Mouse (Mus musculus) forebrain, embryonic 14.5 days (tissue): Measurements from ENCODE around the gene Ttc37. TPM values are rescaled to one million over a fixed set of nuclear protein-coding genes. Genes with fewer than 3 reads are reported as not detected.

Source experiments
- ATAC-seq: fragments of 200-750 bp; cut with Nextera tagmentation; 2 replicates; pipeline ENCODE4 v1.8.0; 2017; ENCODE audit warnings: mild to moderate bottlenecking, moderate library complexity
- DNase-seq: peaks from one replicate; pipeline ENCODE4 v3.0.0-alpha.2; 2015; ENCODE audit warnings: low spot score
- H3K27ac ChIP-seq: fragments of 300-500 bp; sonication (generic); 2 replicates; pipeline ENCODE4 v1.5.1; 2014; ENCODE audit warnings: low read depth, mild to moderate bottlenecking, control low read depth, low read length, moderate library complexity
- H3K27me3 ChIP-seq: fragments of 300-500 bp; sonication (generic); replicated peaks from 2 replicates; pipeline ENCODE4 v1.6.1; 2014; ENCODE audit warnings: low read length, control low read depth, mixed read lengths; ENCODE audit not compliant: control insufficient read depth, insufficient read depth
- H3K36me3 ChIP-seq: fragments of 300-500 bp; sonication (generic); 2 replicates; pipeline ENCODE4 v1.6.1; 2014; ENCODE audit warnings: low read length, control low read depth; ENCODE audit not compliant: control insufficient read depth, insufficient read depth
- H3K4me1 ChIP-seq: fragments of 300-500 bp; sonication (generic); 2 replicates; pipeline ENCODE4 v1.6.1; 2014; ENCODE audit warnings: antibody characterized with exemption, low read length, control low read depth; ENCODE audit not compliant: control insufficient read depth, insufficient read depth
- H3K4me2 ChIP-seq: fragments of 300-500 bp; sonication (generic); 2 replicates; pipeline ENCODE4 v1.6.1; 2014; ENCODE audit warnings: mild to moderate bottlenecking, control low read depth, low read length
- H3K4me3 ChIP-seq: fragments of 300-500 bp; sonication (generic); 2 replicates; pipeline ENCODE4 v1.5.1; 2014; ENCODE audit warnings: low read depth, low read length, control low read depth
- H3K9ac ChIP-seq: fragments of 300-500 bp; sonication (generic); 2 replicates; pipeline ENCODE4 v1.6.1; 2014; ENCODE audit warnings: mild to moderate bottlenecking, low read length, control low read depth, moderate library complexity
- H3K9me3 ChIP-seq: fragments of 300-500 bp; sonication (generic); replicated peaks from 2 replicates; pipeline ENCODE4 v1.6.1; 2016; ENCODE audit warnings: low read length, control low read depth, mixed read lengths; ENCODE audit not compliant: control insufficient read depth
- WGBS: fragments of 180-500 bp; shearing (Covaris S2); extraction: QIAGEN DNeasy Blood & Tissue Kit; methylation state at CpG from one replicate; pipeline ENCODE4 v1.1.7; 2014; 5-methylcytosine and 5-hydroxymethylcytosine counted together
- polyA plus RNA-seq: library from polyadenylated mRNA; unstranded; fragments of >200 nt; fragmentation: Nextera tagmentation; extraction: Ambion mirVana; gene quantifications from 2 replicates; pipeline ENCODE4 v1.2.1, GENCODE M21; 2014

Ttc37 gene
- polyA plus RNA-seq, 1 experiment from 2014 or later = 11.9 TPM

DNA sequence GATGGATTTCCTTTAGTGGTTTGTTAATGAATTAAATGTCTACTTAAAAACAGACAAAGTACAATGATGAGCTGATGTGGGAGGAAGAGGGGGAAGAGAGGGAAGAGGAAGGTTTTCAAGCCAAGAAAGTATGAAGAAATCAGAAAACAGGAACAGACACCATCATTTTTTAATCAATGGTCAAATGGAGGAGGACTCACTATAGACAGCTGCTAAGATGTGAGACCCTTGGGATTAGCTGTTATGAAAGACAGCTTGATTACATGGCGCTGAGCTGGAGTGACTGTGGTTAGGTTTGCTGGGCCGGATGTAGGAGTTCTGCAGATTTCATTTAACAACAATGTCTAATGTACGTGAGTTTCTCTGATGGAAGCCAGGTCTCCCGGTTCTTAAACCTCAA, 35.0 kb upstream of the Ttc37 start:
- Histone ChIP-seq H3K4me2 (no peak overlapping the region), H3K4me3 (no peak overlapping the region), H3K4me1 (no peaks in the 10 kb centered on the region), H3K27ac (no peak overlapping the region), H3K9me3 (no peaks in the 10 kb centered on the region), H3K36me3 (no peaks in the 10 kb centered on the region; the same call in none of the 2 replicates), H3K9ac (no peak overlapping the region), H3K27me3 (no peaks in the 10 kb centered on the region)
- WGBS = 92% methylated on average over 4 of the region's 4 CpGs
- DNase-seq (no peak), ATAC-seq (no peak)

DNA sequence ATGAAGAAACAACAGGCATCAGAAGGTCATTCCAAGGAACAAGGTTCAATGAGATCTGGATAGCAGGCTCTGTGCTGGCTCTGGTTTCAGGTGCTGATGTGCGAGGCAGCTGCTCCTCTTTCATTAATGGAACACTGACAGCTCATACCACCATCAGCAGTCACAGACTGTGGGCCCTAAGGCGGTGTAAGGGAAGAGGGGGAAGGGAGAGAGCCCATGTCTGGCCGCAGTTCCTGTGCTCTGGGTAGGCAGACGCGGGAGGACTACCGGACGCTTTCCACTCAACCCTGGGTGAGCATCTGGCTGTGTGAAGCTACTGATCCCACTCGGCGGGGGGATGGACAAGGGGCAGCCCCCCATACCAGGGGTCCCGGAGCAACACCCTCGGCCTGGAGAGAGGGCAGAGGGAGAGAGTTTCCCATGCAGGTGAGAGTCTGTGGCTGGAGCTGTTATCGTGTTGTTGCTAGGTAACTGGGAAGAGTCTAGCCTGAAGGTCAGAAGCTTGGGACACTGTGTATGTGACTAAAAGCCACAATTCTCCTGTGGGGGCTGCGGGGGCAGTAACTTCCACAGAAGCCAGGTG, 34.1 kb upstream of the Ttc37 start:
- Histone ChIP-seq H3K36me3 (no peaks in the 10 kb centered on the region; the same call in none of the 2 replicates), H3K27ac (no peak overlapping the region), H3K4me2 (no peak overlapping the region), H3K4me3 (no peak overlapping the region), H3K4me1 (no peaks in the 10 kb centered on the region), H3K9me3 (no peaks in the 10 kb centered on the region), H3K27me3 (no peaks in the 10 kb centered on the region), H3K9ac (no peak overlapping the region)
- ATAC-seq (no peak), DNase-seq (no peak)
- WGBS = 88% methylated on average over 13 of the region's 13 CpGs

DNA sequence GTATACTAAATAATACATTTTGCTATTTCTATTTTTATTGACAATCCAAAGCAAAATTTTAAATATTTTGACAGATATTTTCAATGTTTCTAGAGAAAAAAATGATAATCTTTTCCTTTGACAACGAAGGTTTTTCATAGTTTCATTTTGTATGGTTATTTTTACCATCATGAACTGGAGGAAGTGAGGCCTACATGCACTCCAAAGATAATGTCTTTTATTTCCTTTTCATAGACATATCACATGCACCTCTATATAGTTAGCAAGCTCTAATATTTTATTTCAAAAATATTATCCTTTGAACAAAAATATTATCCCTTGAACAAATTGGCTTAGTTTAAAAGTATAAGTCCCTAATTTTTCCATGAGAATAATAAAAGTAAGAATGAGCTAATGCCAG, 24.2 kb upstream of the Ttc37 start:
- ATAC-seq (no peak), DNase-seq (no peak)
- H3K9ac ChIP-seq = no peak overlapping the region
- WGBS = 83% methylated on average over 1 of the region's 1 CpGs
- H3K27ac ChIP-seq = no peak overlapping the region
- H3K4me2 ChIP-seq = no peak overlapping the region
- H3K9me3 ChIP-seq = no peaks in the 10 kb centered on the region
- H3K27me3 ChIP-seq = no peaks in the 10 kb centered on the region
- H3K4me3 ChIP-seq = no peak overlapping the region
- no peaks in the 10 kb centered on the region for H3K36me3 ChIP-seq
- H3K4me1 ChIP-seq = no peaks in the 10 kb centered on the region

DNA sequence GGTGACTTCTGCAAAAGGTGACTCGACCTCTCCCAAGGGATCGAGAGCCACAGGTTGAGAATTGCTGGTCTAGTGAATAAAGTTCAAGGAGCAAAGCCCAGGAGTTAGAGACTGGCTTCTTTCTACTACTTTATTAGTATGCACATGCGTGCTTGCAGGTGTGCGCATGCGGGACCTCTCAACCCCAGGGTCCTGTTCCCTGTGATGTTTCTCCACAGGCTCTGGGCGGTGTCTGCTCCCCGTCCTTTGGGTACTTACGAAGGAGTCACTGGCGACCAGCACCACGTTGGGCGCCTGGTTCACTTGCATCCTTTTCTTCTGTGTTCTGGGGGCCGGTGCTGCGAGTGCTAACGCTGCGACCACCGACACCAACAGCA, 430 bp upstream of the Ttc37 start:
- H3K27ac ChIP-seq = peak overlapping the region; percentile 68
- no peaks in the 10 kb centered on the region for H3K27me3 ChIP-seq
- H3K4me3 ChIP-seq = peak overlapping the region; percentile 61
- peak overlapping the region; percentile 55 for H3K4me2 ChIP-seq
- ATAC-seq = peak; percentile 79
- WGBS = 1% methylated on average over 16 of the region's 16 CpGs
- H3K36me3 ChIP-seq = 0 out of 2 replicates have a peak, but pooled peaks cover 3% of the 10 kb centered on the region
- H3K9me3 ChIP-seq = no peaks in the 10 kb centered on the region
- H3K9ac ChIP-seq = peak overlapping the region; percentile 74
- peak; percentile 53 for DNase-seq
- H3K4me1 ChIP-seq = peaks cover 3% of the 10 kb centered on the region; the same call in 1 of the 2 replicates

DNA sequence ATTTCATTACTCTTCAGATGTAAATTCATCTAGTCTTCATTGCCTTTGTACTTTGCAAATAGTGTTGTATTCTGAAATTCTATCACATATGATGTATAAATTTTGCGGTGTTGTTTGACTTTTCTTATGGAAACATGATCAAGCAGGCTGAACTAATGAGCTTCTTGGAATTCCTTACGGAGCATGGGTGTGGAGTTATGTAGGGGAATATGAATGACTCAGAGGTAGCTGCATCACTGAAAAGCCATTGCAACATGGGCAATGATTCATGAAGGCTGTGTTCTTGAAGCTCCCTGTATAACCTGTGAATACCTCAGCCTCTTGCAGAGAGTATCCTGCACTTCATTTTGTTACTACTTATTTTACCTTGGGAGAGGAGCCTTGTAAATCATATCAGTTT, 3.5 kb downstream of the Ttc37 start:
- Histone ChIP-seq H3K4me2 (no peak overlapping the region), H3K27ac (no peak overlapping the region), H3K9ac (no peak overlapping the region), H3K9me3 (no peaks in the 10 kb centered on the region), H3K4me1 (peaks cover 3% of the 10 kb centered on the region; the same call in 1 of the 2 replicates), H3K27me3 (no peaks in the 10 kb centered on the region), H3K36me3 (0 out of 2 replicates have a peak, but pooled peaks cover 5% of the 10 kb centered on the region), H3K4me3 (no peak overlapping the region)
- no peak for DNase-seq
- WGBS = 95% methylated on average over 2 of the region's 2 CpGs
- no peak for ATAC-seq

DNA sequence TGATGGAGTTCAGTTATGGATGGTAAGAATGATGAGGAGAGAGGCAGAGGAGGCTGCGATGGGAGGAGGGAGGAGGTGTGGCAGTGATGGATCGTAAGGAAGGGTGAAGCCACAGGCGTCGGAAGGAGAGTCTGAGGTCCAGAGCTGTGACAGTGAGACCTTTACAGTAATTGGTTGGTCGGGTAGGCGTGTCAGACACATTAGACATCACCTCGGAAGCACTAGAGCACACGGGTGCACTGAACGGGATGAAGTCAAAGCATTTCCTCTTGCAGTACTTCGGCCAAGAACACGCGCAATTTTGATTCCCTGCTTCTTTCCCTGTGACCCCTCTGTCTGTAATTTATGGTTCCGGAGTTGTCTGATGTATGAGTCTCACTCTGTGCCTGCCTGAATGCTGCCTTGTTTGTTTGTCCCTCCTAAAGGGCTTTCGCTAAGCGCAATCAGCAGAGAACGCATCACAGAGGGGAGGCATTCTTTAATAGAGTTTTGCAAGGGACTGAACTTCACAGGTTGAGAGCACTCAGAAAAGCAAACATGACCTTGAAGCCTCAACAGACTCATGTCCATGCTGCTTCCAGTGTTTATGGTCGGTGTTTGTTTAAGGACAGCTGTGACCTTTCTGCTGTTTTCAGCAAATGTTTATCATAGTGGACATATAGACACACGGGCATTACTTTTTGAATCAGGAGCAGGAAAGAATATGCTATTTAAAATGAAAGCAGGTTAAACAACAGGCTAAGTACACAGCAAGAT, 10.7 kb downstream of the Ttc37 start:
- 92% methylated on average over 18 of the region's 18 CpGs for WGBS
- ATAC-seq (no peak), DNase-seq (no peak)
- Histone ChIP-seq H3K36me3 (peaks cover 33% of the 10 kb centered on the region), H3K4me3 (no peak overlapping the region), H3K9me3 (no peaks in the 10 kb centered on the region), H3K4me1 (no peaks in the 10 kb centered on the region), H3K9ac (no peak overlapping the region), H3K27ac (no peak overlapping the region), H3K4me2 (no peak overlapping the region), H3K27me3 (no peaks in the 10 kb centered on the region)

DNA sequence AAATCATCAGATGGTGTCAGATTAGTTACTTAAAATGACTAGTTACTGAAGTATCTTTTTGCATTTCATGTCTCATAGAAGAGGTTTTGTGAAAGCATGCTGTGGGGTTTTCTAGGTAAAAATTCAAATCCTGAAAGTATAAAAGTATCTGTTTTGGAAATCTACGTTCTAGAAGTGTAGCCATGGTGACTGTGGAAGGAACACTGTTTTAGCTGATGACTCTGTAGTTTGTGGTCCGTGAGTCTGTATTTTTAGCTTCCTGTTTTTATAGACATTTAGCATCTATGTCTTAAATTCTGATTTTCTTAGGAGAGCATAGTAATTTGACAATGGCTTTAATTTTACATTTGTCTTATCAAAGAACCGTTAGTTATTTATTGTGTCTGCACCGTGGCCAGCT, 30.3 kb downstream of the Ttc37 start:
- DNase-seq (no peak), ATAC-seq (no peak)
- Histone ChIP-seq H3K4me3 (no peak overlapping the region), H3K36me3 (peaks cover 72% of the 10 kb centered on the region), H3K4me1 (no peaks in the 10 kb centered on the region), H3K9ac (no peak overlapping the region), H3K27ac (no peak overlapping the region), H3K27me3 (no peaks in the 10 kb centered on the region), H3K9me3 (no peaks in the 10 kb centered on the region), H3K4me2 (no peak overlapping the region)
- WGBS = 92% methylated on average over 4 of the region's 4 CpGs

DNA sequence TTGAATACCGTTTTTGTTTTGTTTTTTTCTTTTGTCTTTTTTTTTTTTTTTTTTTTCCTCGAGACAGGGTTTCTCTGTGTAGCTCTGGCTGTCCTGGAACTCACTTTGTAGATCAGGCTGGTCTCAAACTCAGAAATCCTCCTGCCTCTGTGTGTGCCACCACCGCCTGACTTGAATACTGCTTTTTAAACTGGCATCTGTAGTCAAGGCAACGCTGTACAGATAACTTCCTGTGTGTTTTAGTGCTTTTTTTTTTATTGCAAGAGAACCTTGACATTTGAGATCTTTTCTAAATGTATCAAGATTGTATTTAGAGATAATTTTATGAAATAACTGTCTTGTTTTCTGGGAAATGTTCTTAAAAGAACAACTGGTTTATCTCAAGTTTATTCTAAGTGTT, 33.9 kb downstream of the Ttc37 start:
- no peaks in the 10 kb centered on the region for H3K9me3 ChIP-seq
- no peaks in the 10 kb centered on the region for H3K4me1 ChIP-seq
- no peak overlapping the region for H3K27ac ChIP-seq
- no peak for ATAC-seq
- no peaks in the 10 kb centered on the region for H3K27me3 ChIP-seq
- no peak overlapping the region for H3K9ac ChIP-seq
- no peak overlapping the region for H3K4me3 ChIP-seq
- 85% methylated on average over 4 of the region's 4 CpGs for WGBS
- no peak overlapping the region for H3K4me2 ChIP-seq
- no peak for DNase-seq
- peaks cover 68% of the 10 kb centered on the region for H3K36me3 ChIP-seq

DNA sequence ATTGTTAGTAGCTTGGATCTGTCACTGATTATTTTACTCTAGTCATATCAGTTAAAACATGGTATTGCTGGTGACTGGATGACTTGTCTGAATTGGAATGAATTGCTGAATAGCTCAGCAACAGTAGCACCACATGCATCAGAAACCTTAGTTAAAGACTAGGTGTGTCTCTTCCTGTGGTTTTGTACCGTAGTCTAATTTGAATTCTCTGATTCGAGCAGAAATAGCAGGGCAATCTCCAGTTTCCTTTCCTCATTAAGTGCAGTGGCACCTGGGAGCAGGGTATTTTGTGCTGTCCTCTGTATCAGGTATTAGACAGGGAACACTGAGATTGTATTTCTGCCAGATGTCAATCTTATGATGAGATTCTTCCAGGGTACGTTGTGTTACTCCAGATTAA, 40.3 kb downstream of the Ttc37 start:
- no peak for DNase-seq
- WGBS = 91% methylated on average over 3 of the region's 3 CpGs
- no peaks in the 10 kb centered on the region for H3K9me3 ChIP-seq
- ATAC-seq = no peak
- no peak overlapping the region for H3K27ac ChIP-seq
- H3K9ac ChIP-seq = no peak overlapping the region
- H3K27me3 ChIP-seq = no peaks in the 10 kb centered on the region
- H3K36me3 ChIP-seq = peaks cover 52% of the 10 kb centered on the region
- H3K4me1 ChIP-seq = no peaks in the 10 kb centered on the region
- H3K4me2 ChIP-seq = no peak overlapping the region
- H3K4me3 ChIP-seq = no peak overlapping the region
